ENCODE assay signal across 8 mouse cellular contexts in the genomic region with DNA sequence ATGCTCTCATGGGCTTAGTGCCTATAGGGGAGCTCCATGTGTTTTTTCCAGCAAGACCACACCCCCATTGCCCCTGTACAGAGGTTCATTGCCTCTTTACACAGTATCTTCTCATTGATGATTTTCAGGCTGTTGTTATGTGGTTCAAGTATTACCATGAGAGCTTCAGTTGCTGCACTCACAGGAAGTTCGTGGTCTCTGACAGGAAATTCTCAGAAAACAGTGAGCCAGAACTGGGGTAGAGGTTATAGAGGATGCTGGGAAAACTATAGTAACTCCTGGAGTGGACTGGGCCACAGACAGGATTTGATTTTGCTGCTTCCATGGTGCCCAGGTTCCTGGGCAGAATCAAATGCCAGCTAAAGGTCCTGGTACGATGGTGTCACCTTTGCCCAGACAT. TPM values are rescaled to one million over a fixed set of nuclear protein-coding genes. Genes with fewer than 3 reads are reported as not detected.
A peak's percentile ranks its signal among the peaks of the same experiment; 100 is the strongest.
DNase-seq lines count a peak whose midpoint lies in the region; ATAC-seq and TF ChIP-seq lines count a peak whose summit lies in the region.
"Had no signal": no experiment of that assay in that cellular context is flagged by ENCODE, and none has a peak within 500 bp of the region (broad histone marks: within the 10 kb centered on the region; RNA-seq: fewer than 3 reads in every experiment).

No protein-coding gene starts in this region.

- WGBS in forebrain, embryonic 16.5 days: 89% methylated on average over 2 of the region's 2 CpGs

- H3K4me2 ChIP-seq in forebrain, embryonic 16.5 days (ENCODE audit: low read length): no peak overlapping the region

- no peak for TF ChIP-seq CTCF in embryonic fibroblast, embryonic 13.5 days (IDR thresholded peaks at IDR 0.05; ENCODE audit: borderline replicate concordance, insufficient read depth, low read length)

- peaks cover 5% of the 10 kb centered on the region; the same call in 1 of the 2 replicates for H3K4me1 ChIP-seq in embryonic fibroblast, embryonic 13.5 days (ENCODE audit: control insufficient read depth, insufficient read depth, low read length)
- peaks cover 10% of the 10 kb centered on the region for H3K4me1 ChIP-seq in forebrain, embryonic 16.5 days (replicated peaks; ENCODE audit: control insufficient read depth, insufficient read depth, low read length)

- H3K36me3 ChIP-seq in forebrain, embryonic 16.5 days (ENCODE audit: control insufficient read depth, insufficient read depth): no peaks in the 10 kb centered on the region

- peak; percentile 68 to 70 for DNase-seq in spleen, postnatal 36 days (ENCODE audit: low spot score in 2 of 2)
- no peak for DNase-seq in spleen, postnatal 14 days (ENCODE audit: low spot score in 2 of 2)
- DNase-seq in Muller cell, postnatal 12 days (ENCODE audit: inconsistent ontology term): no peak
- DNase-seq in layer of hippocampus, postnatal 14 days (ENCODE audit: low spot score in 2 of 2): no peak

- no peak for TF ChIP-seq POLR2A in embryonic fibroblast, embryonic 13.5 days (IDR thresholded peaks at IDR 0.05; ENCODE audit: low read depth, low read length)

- H3K9ac ChIP-seq in forebrain, embryonic 16.5 days (replicated peaks; ENCODE audit: low read depth, low read length): no peak overlapping the region

- H3K27ac ChIP-seq in embryonic fibroblast, embryonic 13.5 days (ENCODE audit: insufficient read depth, low read length): no peak overlapping the region
- H3K27ac ChIP-seq in forebrain, embryonic 16.5 days (ENCODE audit: low read length): no peak overlapping the region
- H3K27ac ChIP-seq: layer of hippocampus, adult 2 months had no signal

- no peaks in the 10 kb centered on the region for H3K9me3 ChIP-seq in forebrain, embryonic 16.5 days (ENCODE audit: control insufficient read depth, low read length)

- ATAC-seq in megakaryocyte, adult 5-6 weeks (ENCODE audit: poor library complexity, severe bottlenecking): peak; percentile 24; the same call in 1 of the 2 replicates
- no peak for ATAC-seq in forebrain, embryonic 16.5 days

- peak overlapping the region; percentile 24; the same call in 1 of the 2 replicates for H3K4me3 ChIP-seq in embryonic fibroblast, embryonic 13.5 days (ENCODE audit: insufficient read depth, low read length)
- H3K4me3 ChIP-seq in forebrain, embryonic 16.5 days (replicated peaks; ENCODE audit: low read length): no peak overlapping the region
- H3K4me3 ChIP-seq: layer of hippocampus, adult 2 months had no signal

- no peaks in the 10 kb centered on the region for H3K27me3 ChIP-seq in forebrain, embryonic 16.5 days (replicated peaks; ENCODE audit: control insufficient read depth, insufficient read depth, low read length)

RNA-seq across cellular contexts. Expression of gene Casp8, which starts 2.2 kb away (rescaled TPM):
- polyA plus RNA-seq in embryonic fibroblast, embryonic 13.5 days (2011; ENCODE audit: insufficient read length, low read depth, missing spikeins): 37.2 and 39.1 TPM in 2 replicates
- 179 and 198 TPM in 2 replicates for total RNA-seq in megakaryocyte, adult 5-6 weeks (2015)
- total RNA-seq in megakaryocyte, adult 5-6 weeks (2017): 144 and 170 TPM in 2 replicates
- polyA plus RNA-seq in forebrain, embryonic 16.5 days (2015; fragmentation: Nextera tagmentation; extraction: Ambion mirVana): 6.2 and 6.9 TPM in 2 replicates
- total RNA-seq in layer of hippocampus, postnatal 14 days (2021): 1 to 10 TPM; 3.3 to 3.8 TPM

Comparison
In these comparisons a context has a peak if more than half of its experiments do, and no peak if none do; other contexts are left out.
1. DNase-seq: peak in spleen, postnatal 36 days (2 of 2); none in spleen, postnatal 14 days (0 of 2), Muller cell, postnatal 12 days (single experiment) and layer of hippocampus, postnatal 14 days (0 of 2).
2. RNA of gene Casp8, which starts 2.2 kb away (total RNA-seq): 144 to 198 TPM in megakaryocyte, adult 5-6 weeks; 3.3 to 3.8 TPM in layer of hippocampus, postnatal 14 days; every median in the first group is over 10 times any median in the second.